Mouse (Mus musculus): ENCODE data around the gene Lamtor3.
"Not testable (repeated sequence)": the region's sequence is repeated elsewhere in the genome, so short reads cannot be mapped to it uniquely, and the experiment has no call there.

- TF ChIP-seq CTCF (IDR thresholded peaks at IDR 0.05; ENCODE audit: low read depth): peak; percentile 23; the same call in 1 of the 2 replicates
- not testable (repeated sequence) for TF ChIP-seq EP300 (IDR thresholded peaks at IDR 0.05; ENCODE audit: low read depth)
These were observed 33.0 kb downstream of the Lamtor3 start for GRCm38 (mm10) chr3:137951302-137951701.
